Mouse (Mus musculus) ES-E14 (cell line): ENCODE measurements around the gene Trpm3.

ENCODE experiments used
- CHD2 ChIP-seq: IDR thresholded peaks from 2 replicates; pipeline ENCODE4 v1.6.1; 2014; ENCODE audit warnings: mild to moderate bottlenecking, low read depth, low read length, inconsistent platforms
- MAFK ChIP-seq: IDR thresholded peaks from 2 replicates; pipeline ENCODE4 v1.6.1; 2014; ENCODE audit warnings: mild to moderate bottlenecking, low read depth, low read length, inconsistent platforms; ENCODE audit not compliant: insufficient read depth
- ZC3H11A ChIP-seq: IDR thresholded peaks from 2 replicates; pipeline ENCODE4 v1.6.1; 2012; ENCODE audit warnings: low read depth, mild to moderate bottlenecking, inconsistent platforms, low read length, borderline replicate concordance
- ZNF384 ChIP-seq: IDR thresholded peaks from 2 replicates; pipeline ENCODE4 v1.6.1; 2012; ENCODE audit warnings: low read depth, low read length, inconsistent platforms

DNA sequence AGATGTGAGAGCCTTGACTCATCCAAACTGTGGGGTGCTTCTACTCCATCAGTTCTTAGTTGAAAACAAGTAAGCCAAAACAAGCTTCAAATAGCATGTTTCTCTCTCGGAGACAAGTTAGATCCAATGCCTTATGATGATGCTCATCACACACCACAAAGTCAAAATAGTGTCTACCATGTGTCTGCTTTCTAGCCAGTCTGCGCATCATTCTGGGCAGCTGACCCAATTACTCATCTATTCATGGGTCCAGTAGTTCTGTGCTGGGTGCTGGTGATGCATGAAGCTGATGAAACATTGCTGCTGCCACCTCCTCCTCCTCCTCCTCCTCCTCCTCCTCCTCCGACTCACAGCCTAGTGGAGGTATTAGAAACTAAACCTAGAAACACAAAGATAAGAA lies 813.6 kb downstream of the Trpm3 start:
- no peak for TF ChIP-seq MAFK
- TF ChIP-seq CHD2 = no peak
- TF ChIP-seq ZNF384 = no peak
- no peak for TF ChIP-seq ZC3H11A
